8 mouse cellular contexts compared by ENCODE assay signal in genomic region chr1:39685841-39686240, GRCm38 (mm10). TPM values are rescaled to one million over a fixed set of nuclear protein-coding genes. Genes with fewer than 3 reads are reported as not detected.
DNase-seq lines count a peak whose midpoint lies in the region; ATAC-seq and TF ChIP-seq lines count a peak whose summit lies in the region.

No protein-coding gene starts in this region.

- no peaks in the 10 kb centered on the region for H3K27me3 ChIP-seq in heart, adult 2 months (ENCODE audit: control insufficient read depth, insufficient read depth, low read length)
- H3K27me3 ChIP-seq in limb, embryonic 10.5 days (ENCODE audit: low read depth, poor library complexity, severe bottlenecking) = no peaks in the 10 kb centered on the region
- H3K27me3 ChIP-seq in stomach, postnatal 0 days (ENCODE audit: control insufficient read depth, insufficient read depth, low read length) = no peaks in the 10 kb centered on the region

- no peaks in the 10 kb centered on the region; the same call in none of the 2 replicates for H3K4me1 ChIP-seq in heart, adult 2 months (ENCODE audit: control insufficient read depth, insufficient read depth, low read length)
- H3K4me1 ChIP-seq in limb, embryonic 10.5 days = peaks cover 7% of the 10 kb centered on the region
- no peaks in the 10 kb centered on the region for H3K4me1 ChIP-seq in stomach, postnatal 0 days (replicated peaks; ENCODE audit: control insufficient read depth, insufficient read depth)

- no peak overlapping the region for H3K4me2 ChIP-seq in stomach, postnatal 0 days (replicated peaks; ENCODE audit: low read depth)

- H3K79me2 ChIP-seq in heart, adult 2 months (replicated peaks; ENCODE audit: control insufficient read depth, insufficient read depth, low read length) = no peaks in the 10 kb centered on the region

- 0 out of 2 replicates have a peak, but pooled peaks have one; percentile 60 for TF ChIP-seq EP300 in heart, adult 2 months (IDR thresholded peaks at IDR 0.05; ENCODE audit: insufficient read depth, low read depth, low read length)
- TF ChIP-seq EP300 in stomach, postnatal 0 days (optimal IDR thresholded peaks at IDR 0.05) = no peak

- TF ChIP-seq POLR2A in heart, adult 2 months (IDR thresholded peaks at IDR 0.05; ENCODE audit: insufficient read depth, low read depth, low read length) = no peak

- no peak overlapping the region for H3K27ac ChIP-seq in heart, adult 2 months
- H3K27ac ChIP-seq in limb, embryonic 10.5 days = no peak overlapping the region
- H3K27ac ChIP-seq in stomach, postnatal 0 days (replicated peaks) = no peak overlapping the region

- ATAC-seq in stomach, postnatal 0 days (ENCODE audit: low FRiP score, low TSS enrichment) = peak; percentile 72; the same call in 1 of the 2 replicates

- WGBS in heart, adult 2 months = 6% methylated on average over 1 of the region's 1 CpGs
- WGBS in limb, embryonic 10.5 days = 5% methylated on average over 1 of the region's 1 CpGs
- WGBS in stomach, postnatal 0 days = 7% methylated on average over 1 of the region's 1 CpGs

- H3K4me3 ChIP-seq in heart, adult 2 months = no peak overlapping the region
- no peak overlapping the region for H3K4me3 ChIP-seq in limb, embryonic 10.5 days
- H3K4me3 ChIP-seq in stomach, postnatal 0 days (ENCODE audit: low read depth, low read length) = no peak overlapping the region

- H3K9ac ChIP-seq in heart, adult 2 months (ENCODE audit: low read depth, low read length) = no peak overlapping the region
- H3K9ac ChIP-seq in stomach, postnatal 0 days (ENCODE audit: low read length) = no peak overlapping the region

- TF ChIP-seq CTCF in heart, adult 2 months (IDR thresholded peaks at IDR 0.05) = peak; percentile 90
- TF ChIP-seq CTCF in stomach, postnatal 0 days (IDR thresholded peaks at IDR 0.05; ENCODE audit: low read depth) = peak; percentile 89

- no peaks in the 10 kb centered on the region for H3K9me3 ChIP-seq in limb, embryonic 10.5 days (replicated peaks)
- no peaks in the 10 kb centered on the region for H3K9me3 ChIP-seq in stomach, postnatal 0 days (ENCODE audit: control insufficient read depth, low read length)

- no peaks in the 10 kb centered on the region for H3K36me3 ChIP-seq in heart, adult 2 months (ENCODE audit: control insufficient read depth, insufficient read depth, low read length)
- H3K36me3 ChIP-seq in limb, embryonic 10.5 days = no peaks in the 10 kb centered on the region
- no peaks in the 10 kb centered on the region for H3K36me3 ChIP-seq in stomach, postnatal 0 days (ENCODE audit: control insufficient read depth, insufficient read depth, low read length)

- intact Hi-C loops in heart, adult 2 months (cut with DNase I) = loop anchor here (1.0 to 2.0 kb wide), 3 partner anchors 75 to 297 kb away; no protein-coding TSS in a partner anchor

- DNase-seq in A20 (ENCODE audit: low read depth, low spot score) = peak; percentile 71
- peak; percentile 71 for DNase-seq in adrenal gland, adult 8-10 months
- DNase-seq in embryo, embryonic 11.5 days (ENCODE audit: low read depth, low spot score) = peak; percentile 63
- peak; percentile 80 to 82 for DNase-seq in heart, adult 2 months
- peak; percentile 63 to 84 for DNase-seq in kidney, adult 8-10 months
- DNase-seq in limb, embryonic 10.5 days (ENCODE audit: low spot score) = peak; percentile 71
- peak; percentile 35 to 54 for DNase-seq in natural killer cell, adult 2 months (ENCODE audit: low spot score in 2 of 2)
- DNase-seq in stomach, postnatal 0 days (ENCODE audit: low spot score) = peak; percentile 74

RNA-seq across cellular contexts. Expression of gene Creg2, which starts 34.6 kb away (rescaled TPM):
- total RNA-seq in adrenal gland, adult 8-10 months (2022) = under 1 TPM; 0.41 to 0.83 (median 0.55) TPM
- under 1 TPM in 1 of 2 experiments, not detected in 1; 0.05 TPM for total RNA-seq in heart, adult 2 months (2021)
- polyA plus RNA-seq in heart, adult 2 months (2012; rRNA removed) = 0.06 TPM in 1 of 2 replicates, not detected in the other
- 0.06 TPM in 1 of 2 replicates, not detected in the other for polyA plus RNA-seq in limb, embryonic 10.5 days (2016; fragmentation: Nextera tagmentation; extraction: Ambion mirVana)
- 0.22 and 0.30 TPM in 2 replicates for polyA plus RNA-seq in stomach, postnatal 0 days (2015; fragmentation: Nextera tagmentation; extraction: Ambion mirVana)

RNA-seq across cellular contexts. Expression of gene Rfx8, which starts 35.0 kb away (rescaled TPM):
- total RNA-seq in adrenal gland, adult 8-10 months (2022) = under 1 TPM in 2 of 4 experiments, not detected in 2; 0.22 to 0.30 TPM
- under 1 TPM; 0.20 to 0.26 TPM for total RNA-seq in heart, adult 2 months (2021)
- polyA plus RNA-seq in heart, adult 2 months (2012; rRNA removed) = 0.35 and 0.47 TPM in 2 replicates
- polyA plus RNA-seq in limb, embryonic 10.5 days (2016; fragmentation: Nextera tagmentation; extraction: Ambion mirVana) = 0.35 and 0.79 TPM in 2 replicates
- 0.06 and 0.21 TPM in 2 replicates for polyA plus RNA-seq in stomach, postnatal 0 days (2015; fragmentation: Nextera tagmentation; extraction: Ambion mirVana)
